14 mouse cellular contexts compared by ENCODE assay signal in genomic region chr14:32534137-32534536, GRCm38 (mm10). TPM values are rescaled to one million over a fixed set of nuclear protein-coding genes. Genes with fewer than 3 reads are reported as not detected.
DNase-seq lines count a peak whose midpoint lies in the region; ATAC-seq and TF ChIP-seq lines count a peak whose summit lies in the region.
"Had no signal": no experiment of that assay in that cellular context is flagged by ENCODE, and none has a peak within 500 bp of the region (broad histone marks: within the 10 kb centered on the region; RNA-seq: fewer than 3 reads in every experiment).

No protein-coding gene starts in this region.

- H3K27me3 ChIP-seq in liver, postnatal 0 days (ENCODE audit: insufficient read depth, low read length) = no peaks in the 10 kb centered on the region
- H3K27me3 ChIP-seq in Patski = no peaks in the 10 kb centered on the region
- H3K27me3 ChIP-seq: heart, embryonic 15.5 days; kidney, embryonic 15.5 days; megakaryocyte, embryonic 14.5 days had no signal

- DNase-seq in embryo, embryonic 10.5 days (ENCODE audit: low spot score) = peak; percentile 43
- no peak for DNase-seq in embryo, embryonic 9.5 days (ENCODE audit: extremely low spot score)
- DNase-seq in liver, postnatal 0 days = no peak
- DNase-seq in liver (no peak), Patski (ENCODE audit: low read depth, low spot score) (no peak)
- DNase-seq in mesoderm, embryonic 11.5 days (ENCODE audit: low read depth, low spot score) = peak; percentile 28
- DNase-seq in left cerebral cortex, adult 18-20 months (ENCODE audit: low spot score in 2 of 2) = no peak
- DNase-seq in yolk sac, embryonic 10.5 days (ENCODE audit: low spot score) = no peak
- DNase-seq: cerebellum, postnatal 14 days; left cerebral cortex, postnatal 4 days had no signal

- 66% methylated on average over 5 of the region's 5 CpGs for WGBS in liver, postnatal 0 days (ENCODE audit: insufficient replicate concordance)

- ATAC-seq in liver, postnatal 0 days = no peak
- no peak for ATAC-seq in Patski
- ATAC-seq: forebrain, embryonic 14.5 days had no signal

- no peaks in the 10 kb centered on the region for H3K36me3 ChIP-seq in liver, postnatal 0 days (replicated peaks; ENCODE audit: insufficient read depth, low read length)

- H3K9me3 ChIP-seq in liver, postnatal 0 days (ENCODE audit: low read length) = no peaks in the 10 kb centered on the region
- H3K9me3 ChIP-seq: heart, embryonic 15.5 days; kidney, embryonic 15.5 days; megakaryocyte, embryonic 14.5 days had no signal

- H3K4me3 ChIP-seq in liver, postnatal 0 days (ENCODE audit: low read depth, low read length) = no peak overlapping the region
- H3K4me3 ChIP-seq: heart, embryonic 15.5 days; kidney, embryonic 15.5 days; megakaryocyte, embryonic 14.5 days had no signal

- no peak for TF ChIP-seq EP300 in liver, postnatal 0 days (IDR thresholded peaks at IDR 0.05; ENCODE audit: low read depth)

- no peaks in the 10 kb centered on the region for H3K4me1 ChIP-seq in liver, postnatal 0 days (ENCODE audit: insufficient read depth)

- peak; percentile 76 for TF ChIP-seq CTCF in liver, postnatal 0 days (IDR thresholded peaks at IDR 0.05; ENCODE audit: low read depth)
- peak; percentile 72 for TF ChIP-seq CTCF in Patski (IDR thresholded peaks at IDR 0.05)

- in situ Hi-C loops in Patski (cut with MboI; ENCODE audit: low pct_unique_long_range_greater_than_20kb) = loop anchor here (5.0 kb wide), 1 partner anchor 58 kb away; no protein-coding TSS in a partner anchor

- CTCF ChIA-PET in Patski (lab: Charles Lee) = interaction anchor here (0.5 to 4.9 kb wide), 7 partner anchors 8 to 242 kb away, joined by 3 to 37 read pairs (median 4); no protein-coding TSS in a partner anchor

- no peak overlapping the region for H3K9ac ChIP-seq in liver, postnatal 0 days (replicated peaks)
- H3K9ac ChIP-seq: heart, embryonic 15.5 days; kidney, embryonic 15.5 days had no signal

- H3K27ac ChIP-seq in liver, postnatal 0 days (ENCODE audit: low read depth) = no peak overlapping the region
- H3K27ac ChIP-seq: heart, embryonic 15.5 days; kidney, embryonic 15.5 days had no signal

- POLR2A ChIA-PET in Patski (lab: Charles Lee) = interaction anchor here (0.6 kb wide), 1 partner anchor 1715 kb away, joined by 4 read pairs; no protein-coding TSS in a partner anchor

- no peak overlapping the region for H3K4me2 ChIP-seq in liver, postnatal 0 days (ENCODE audit: low read depth, low read length)
- H3K4me2 ChIP-seq: heart, embryonic 15.5 days; kidney, embryonic 15.5 days had no signal

RNA-seq across cellular contexts. Expression of gene Ercc6, which starts 20.8 kb away (rescaled TPM):
- 5.3 and 5.4 TPM in 2 replicates for polyA plus RNA-seq in liver, postnatal 0 days (2015; fragmentation: Nextera tagmentation; extraction: Ambion mirVana)
- 16.1 TPM for polyA plus RNA-seq in Patski (2021)
- 10 to 100 TPM; 18.4 to 18.5 TPM for total RNA-seq in left cerebral cortex, adult 18-20 months (2021)

Comparison
In these comparisons a context has a peak if more than half of its experiments do, and no peak if none do; other contexts are left out.
1. DNase-seq: peak in embryo, embryonic 10.5 days (single experiment) and mesoderm, embryonic 11.5 days (single experiment); none in embryo, embryonic 9.5 days (single experiment), liver, postnatal 0 days (single experiment), liver (single experiment), Patski (single experiment), left cerebral cortex, adult 18-20 months (0 of 2) and yolk sac, embryonic 10.5 days (single experiment).